27 mouse cellular contexts compared by ENCODE assay signal in genomic region chr13:77177931-77178330, GRCm38 (mm10). TPM values are rescaled to one million over a fixed set of nuclear protein-coding genes. Genes with fewer than 3 reads are reported as not detected.
DNase-seq lines count a peak whose midpoint lies in the region; ATAC-seq and TF ChIP-seq lines count a peak whose summit lies in the region.
"Had no signal": no experiment of that assay in that cellular context is flagged by ENCODE, and none has a peak within 500 bp of the region (broad histone marks: within the 10 kb centered on the region; RNA-seq: fewer than 3 reads in every experiment).

No protein-coding gene starts in this region.

- H3K4me2 ChIP-seq in liver, embryonic 11.5 days: no peak overlapping the region
- H3K4me2 ChIP-seq: heart, embryonic 13.5 days; hindbrain, embryonic 14.5 days had no signal

- TF ChIP-seq POLR2A in liver, adult 2 months (IDR thresholded peaks at IDR 0.05; ENCODE audit: extremely low read depth, insufficient read depth, low read length): no peak

- no peaks in the 10 kb centered on the region; the same call in 1 of the 2 replicates for H3K36me3 ChIP-seq in liver, adult 2 months (ENCODE audit: control insufficient read depth, insufficient read depth, low read length)
- H3K36me3 ChIP-seq in liver, embryonic 11.5 days (ENCODE audit: control insufficient read depth, insufficient read depth, low read length): no peaks in the 10 kb centered on the region
- H3K36me3 ChIP-seq: forebrain, embryonic 10.5 days; heart, embryonic 10.5 days; heart, embryonic 13.5 days had no signal

- no peak overlapping the region for H3K4me3 ChIP-seq in liver, adult 2 months (ENCODE audit: insufficient read depth, low read depth, low read length)
- H3K4me3 ChIP-seq in liver, embryonic 11.5 days (ENCODE audit: low read depth, low read length): no peak overlapping the region
- H3K4me3 ChIP-seq: forebrain, embryonic 10.5 days; heart, adult 2 months; heart, embryonic 10.5 days; heart, embryonic 13.5 days had no signal

- no peaks in the 10 kb centered on the region for H3K9me3 ChIP-seq in liver, embryonic 11.5 days (ENCODE audit: control insufficient read depth, low read length)
- H3K9me3 ChIP-seq: forebrain, embryonic 10.5 days; G1E; heart, embryonic 10.5 days; heart, embryonic 13.5 days had no signal

- no peaks in the 10 kb centered on the region for H3K79me2 ChIP-seq in liver, adult 2 months (ENCODE audit: control insufficient read depth, insufficient read depth, low read length)

- TF ChIP-seq CTCF in liver, adult 2 months (IDR thresholded peaks at IDR 0.05; ENCODE audit: low read depth, low read length): no peak

- H3K4me1 ChIP-seq in liver, adult 2 months (ENCODE audit: control insufficient read depth, insufficient read depth, low read length): peaks cover 2% of the 10 kb centered on the region
- no peaks in the 10 kb centered on the region for H3K4me1 ChIP-seq in liver, embryonic 11.5 days (replicated peaks; ENCODE audit: control insufficient read depth, insufficient read depth, low read length)
- H3K4me1 ChIP-seq: forebrain, embryonic 10.5 days; heart, embryonic 10.5 days; heart, embryonic 13.5 days had no signal

- peak; percentile 51 for DNase-seq in adrenal gland, adult 2 months
- DNase-seq in adrenal gland, postnatal 25 days: no peak
- DNase-seq in liver, adult 2 months (ENCODE audit: extremely low read depth, low read depth, low spot score): peak; percentile 60
- no peak for DNase-seq in liver, embryonic 11.5 days (ENCODE audit: low spot score)
- DNase-seq in adrenal gland, postnatal 14 days: peak; percentile 11
- no peak for DNase-seq in kidney, adult 9 months
- DNase-seq in urinary bladder, postnatal 14 days (ENCODE audit: low spot score): no peak
- DNase-seq: B cell, adult 2 months; cerebellum, adult 18-20 months; cerebellum, adult 9-10 months; cerebellum, postnatal 14 days; gastrocnemius, postnatal 10 days; gastrocnemius, postnatal 36 days; heart, adult 2 months; heart, postnatal 14 days; heart, postnatal 4 days had no signal

- ATAC-seq in liver, embryonic 11.5 days (replicated peaks; ENCODE audit: low FRiP score): no peak
- ATAC-seq: forebrain, embryonic 14.5 days; hindbrain, postnatal 0 days; inflammation-experienced regulatory T-cells, adult 6 months; intestine, embryonic 16.5 days; Patski had no signal

- H3K9ac ChIP-seq in liver, adult 2 months (ENCODE audit: low read depth, low read length): no peak overlapping the region
- H3K9ac ChIP-seq in liver, embryonic 11.5 days (ENCODE audit: low read depth, low read length): no peak overlapping the region
- H3K9ac ChIP-seq: heart, embryonic 13.5 days; hindbrain, embryonic 14.5 days had no signal

- H3K27me3 ChIP-seq in liver, adult 2 months (ENCODE audit: control insufficient read depth, insufficient read depth, low read length): no peaks in the 10 kb centered on the region
- H3K27me3 ChIP-seq in liver, embryonic 11.5 days (replicated peaks; ENCODE audit: control insufficient read depth, insufficient read depth, low read length): no peaks in the 10 kb centered on the region
- H3K27me3 ChIP-seq: CH12.LX; heart, embryonic 13.5 days; Patski had no signal

- no peak overlapping the region for H3K27ac ChIP-seq in liver, adult 2 months (replicated peaks; ENCODE audit: insufficient read depth, low read depth, low read length)
- no peak overlapping the region for H3K27ac ChIP-seq in liver, embryonic 11.5 days (ENCODE audit: low read depth, low read length)
- H3K27ac ChIP-seq: forebrain, embryonic 10.5 days; heart, adult 2 months; heart, embryonic 10.5 days; heart, embryonic 13.5 days; hindbrain, embryonic 14.5 days; hindbrain, postnatal 0 days had no signal

RNA-seq across cellular contexts. Expression of gene 2210408I21Rik, which starts 42.6 kb away (rescaled TPM):
- 10 to 100 TPM in 1 of 2 experiments, 1 to 10 TPM in 1; 9.0 to 10.2 TPM for total RNA-seq in adrenal gland, adult 2 months (2021)
- 0.20 and 0.29 TPM in 2 replicates for polyA plus RNA-seq in adrenal gland, adult 2 months (2012; rRNA removed)
- 11.2 TPM in 2 replicates for total RNA-seq in adrenal gland, postnatal 25 days (2021)
- total RNA-seq in liver, adult 2 months (2014; rRNA removed): 2.8 and 3.0 TPM in 2 replicates
- 0.34 and 0.55 TPM in 2 replicates for polyA plus RNA-seq in liver, adult 2 months (2012; rRNA removed)
- 4.7 and 6.0 TPM in 2 replicates for polyA plus RNA-seq in liver, embryonic 11.5 days (2014; fragmentation: Nextera tagmentation; extraction: Ambion mirVana)
- total RNA-seq in adrenal gland, postnatal 14 days (2021): 7.7 and 8.8 TPM in 2 replicates

RNA-seq across cellular contexts. Expression of gene Slf1, which starts 42.7 kb away (rescaled TPM):
- 1 to 10 TPM; 6.5 to 9.9 TPM for total RNA-seq in adrenal gland, adult 2 months (2021)
- 2.6 and 3.6 TPM in 2 replicates for polyA plus RNA-seq in adrenal gland, adult 2 months (2012; rRNA removed)
- total RNA-seq in adrenal gland, postnatal 25 days (2021): 13.5 and 15.8 TPM in 2 replicates
- 4.6 and 5.4 TPM in 2 replicates for total RNA-seq in liver, adult 2 months (2014; rRNA removed)
- 1.1 TPM in 2 replicates for polyA plus RNA-seq in liver, adult 2 months (2012; rRNA removed)
- polyA plus RNA-seq in liver, embryonic 11.5 days (2014; fragmentation: Nextera tagmentation; extraction: Ambion mirVana): 33.5 and 34.2 TPM in 2 replicates
- total RNA-seq in adrenal gland, postnatal 14 days (2021): 10.9 and 13.6 TPM in 2 replicates

Comparison
In these comparisons a context has a peak if more than half of its experiments do, and no peak if none do; other contexts are left out.
1. DNase-seq: peak in adrenal gland, adult 2 months (single experiment), liver, adult 2 months (single experiment) and adrenal gland, postnatal 14 days (single experiment); none in adrenal gland, postnatal 25 days (single experiment), liver, embryonic 11.5 days (single experiment), kidney, adult 9 months (single experiment) and urinary bladder, postnatal 14 days (single experiment).